Mouse (Mus musculus): Measurements from ENCODE around the gene Elmo3. TPM values are rescaled to one million over a fixed set of nuclear protein-coding genes. Genes with fewer than 3 reads are reported as not detected.
A peak's percentile ranks its signal among the peaks of the same experiment; 100 is the strongest.

Elmo3 gene
- polyA plus RNA-seq, 1 experiment from 2014 or later: 1.6 TPM

DNA sequence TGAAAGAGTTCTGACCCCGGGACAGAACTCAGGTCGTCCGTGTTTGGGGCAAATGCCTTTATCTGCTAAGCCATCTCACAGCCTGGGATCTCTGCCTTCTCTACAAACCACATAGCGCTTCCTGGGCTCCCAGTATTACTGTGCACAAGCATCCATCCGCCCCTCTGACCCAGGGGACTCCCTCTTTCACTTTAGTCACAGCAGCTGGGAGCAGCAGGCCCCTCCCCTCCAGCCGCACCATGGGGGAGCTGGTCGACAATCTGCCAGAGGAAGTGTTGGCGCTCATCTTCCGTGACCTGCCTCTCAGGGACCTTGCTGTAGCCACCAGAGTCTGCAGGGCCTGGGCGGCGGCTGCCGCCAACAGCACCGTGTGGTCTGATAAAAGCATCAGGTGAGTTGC lies 38.6 kb upstream of the Elmo3 start:
- H3K4me3 ChIP-seq: no peak overlapping the region
- H3K27ac ChIP-seq: no peak overlapping the region
- H3K36me3 ChIP-seq: no peaks in the 10 kb centered on the region
- ATAC-seq (ENCODE audit: low FRiP score): no peak
- no peak overlapping the region for H3K9ac ChIP-seq
- H3K9me3 ChIP-seq: peaks cover 5% of the 10 kb centered on the region; the same call in 1 of the 2 replicates
- H3K27me3 ChIP-seq: peaks cover 96% of the 10 kb centered on the region
- no peak overlapping the region for H3K4me2 ChIP-seq
- H3K4me1 ChIP-seq (replicated peaks): peaks cover 46% of the 10 kb centered on the region
- 10% methylated on average over 13 of the region's 13 CpGs for whole genome bisulfite sequencing

DNA sequence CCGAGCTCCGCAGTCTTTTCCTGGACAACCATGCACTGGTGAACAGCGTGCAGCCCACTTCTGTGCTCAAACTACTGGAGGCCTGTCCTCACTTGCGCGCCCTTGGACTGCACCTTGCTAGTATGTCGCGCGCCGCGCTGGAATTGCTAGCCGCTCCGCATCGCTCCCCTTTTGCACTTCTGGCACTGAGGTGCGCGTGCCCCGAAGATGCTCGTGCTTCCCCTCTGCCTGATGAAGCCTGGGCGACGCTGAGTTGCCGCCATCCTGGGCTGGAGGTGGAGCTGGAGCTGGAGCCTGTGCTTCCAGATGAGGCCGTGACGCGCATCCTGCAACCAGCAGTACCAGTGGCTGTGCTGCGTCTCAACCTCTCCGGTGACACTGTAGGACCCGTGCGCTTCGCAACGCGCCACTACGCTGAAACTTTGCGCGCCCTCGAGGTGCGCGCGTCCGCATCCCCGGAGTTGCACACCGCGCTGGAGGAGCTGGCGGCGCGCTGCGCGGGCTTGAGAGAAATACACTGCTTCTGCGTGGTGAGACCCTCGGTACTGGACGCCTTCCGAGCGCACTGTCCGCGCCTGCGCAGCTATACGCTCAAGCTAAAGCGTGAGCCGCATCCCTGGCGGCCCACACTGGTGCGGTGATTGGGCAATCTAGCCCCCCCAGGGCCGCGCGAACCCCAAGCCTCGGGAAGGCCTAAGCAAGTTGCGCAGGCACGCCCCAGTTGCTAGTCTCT lies 36.9 kb upstream of the Elmo3 start:
- Histone ChIP-seq H3K4me2 (peak overlapping the region; percentile 72), H3K4me3 (peak overlapping the region; percentile 51), H3K27ac (peak overlapping the region; percentile 64), H3K9ac (peak overlapping the region; percentile 65), H3K36me3 (no peaks in the 10 kb centered on the region), H3K27me3 (peaks cover 99% of the 10 kb centered on the region), H3K9me3 (peaks cover 5% of the 10 kb centered on the region; the same call in 1 of the 2 replicates), H3K4me1 (replicated peaks) (peaks cover 46% of the 10 kb centered on the region)
- under 1% methylated on average over 65 of the region's 65 CpGs for WGBS
- peak; percentile 88 for ATAC-seq (ENCODE audit: low FRiP score)

DNA sequence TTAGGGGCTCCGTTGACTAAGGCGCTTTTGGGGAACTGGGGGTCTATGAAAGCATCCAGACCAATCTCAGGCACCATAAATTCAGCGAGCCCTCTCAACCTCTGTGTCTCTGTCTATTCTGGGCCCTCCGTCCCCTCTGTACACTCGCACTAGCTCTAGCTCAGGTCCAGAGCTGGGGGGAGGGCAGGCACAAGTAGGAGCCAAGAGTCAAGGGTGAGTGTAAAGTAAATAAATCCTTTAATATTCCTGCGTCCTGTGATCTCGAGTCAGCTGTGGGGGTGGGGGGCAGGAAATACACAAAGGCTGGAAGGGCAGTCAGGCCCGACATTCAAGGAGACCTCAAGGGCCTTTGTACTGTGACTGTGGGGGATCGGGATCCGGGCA lies 36.3 kb upstream of the Elmo3 start:
- Histone ChIP-seq H3K4me3 (peak overlapping the region; percentile 51), H3K9ac (peak overlapping the region; percentile 65), H3K9me3 (peaks cover 5% of the 10 kb centered on the region; the same call in 1 of the 2 replicates), H3K4me2 (peak overlapping the region; percentile 72), H3K27me3 (peaks cover 99% of the 10 kb centered on the region), H3K4me1 (replicated peaks) (peaks cover 44% of the 10 kb centered on the region), H3K36me3 (no peaks in the 10 kb centered on the region), H3K27ac (no peak overlapping the region; the same call in none of the 2 replicates)
- WGBS: 1% methylated on average over 10 of the region's 10 CpGs
- ATAC-seq (ENCODE audit: low FRiP score): peak; percentile 47

DNA sequence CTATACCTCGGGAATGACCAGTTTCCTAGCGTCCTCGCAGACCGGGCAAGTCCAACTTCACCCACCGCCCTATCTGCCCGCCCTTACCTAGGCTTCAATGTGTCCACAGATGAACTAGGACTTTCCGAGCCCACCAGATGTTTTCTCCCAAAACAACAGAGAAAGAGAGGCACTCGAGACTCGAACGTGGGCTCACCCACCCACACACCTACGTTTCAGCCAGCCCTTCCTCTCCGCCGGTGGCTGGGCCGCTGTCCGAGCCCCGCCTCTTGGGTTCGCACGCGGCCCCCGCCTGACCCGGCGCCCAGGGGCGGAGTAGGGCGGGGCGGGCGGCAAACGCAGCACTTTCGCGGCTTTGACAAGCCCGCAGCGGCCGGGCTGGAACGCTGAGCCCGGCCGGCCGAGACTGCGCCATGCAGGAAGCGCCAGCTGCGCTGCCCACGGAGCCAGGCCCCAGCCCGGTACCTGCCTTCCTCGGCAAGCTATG lies 35.9 kb upstream of the Elmo3 start, which contains the start of gene Hsf4:
Hsf4 (plus strand) TSS at position 341 of the 487 bp plus-strand sequence.
- peaks cover 41% of the 10 kb centered on the region for H3K4me1 ChIP-seq (replicated peaks)
- no peaks in the 10 kb centered on the region for H3K36me3 ChIP-seq
- peak within 1 kb of the TSS; percentile 64 for H3K27ac ChIP-seq
- H3K4me3 ChIP-seq: peak within 1 kb of the TSS; percentile 51
- H3K4me2 ChIP-seq: peak within 1 kb of the TSS; percentile 72
- no peak for ATAC-seq (ENCODE audit: low FRiP score)
- peaks cover 5% of the 10 kb centered on the region; the same call in 1 of the 2 replicates for H3K9me3 ChIP-seq
- H3K9ac ChIP-seq: peak within 1 kb of the TSS; percentile 65
- peaks cover 99% of the 10 kb centered on the region for H3K27me3 ChIP-seq
- under 1% methylated on average over 42 of the region's 42 CpGs for WGBS

DNA sequence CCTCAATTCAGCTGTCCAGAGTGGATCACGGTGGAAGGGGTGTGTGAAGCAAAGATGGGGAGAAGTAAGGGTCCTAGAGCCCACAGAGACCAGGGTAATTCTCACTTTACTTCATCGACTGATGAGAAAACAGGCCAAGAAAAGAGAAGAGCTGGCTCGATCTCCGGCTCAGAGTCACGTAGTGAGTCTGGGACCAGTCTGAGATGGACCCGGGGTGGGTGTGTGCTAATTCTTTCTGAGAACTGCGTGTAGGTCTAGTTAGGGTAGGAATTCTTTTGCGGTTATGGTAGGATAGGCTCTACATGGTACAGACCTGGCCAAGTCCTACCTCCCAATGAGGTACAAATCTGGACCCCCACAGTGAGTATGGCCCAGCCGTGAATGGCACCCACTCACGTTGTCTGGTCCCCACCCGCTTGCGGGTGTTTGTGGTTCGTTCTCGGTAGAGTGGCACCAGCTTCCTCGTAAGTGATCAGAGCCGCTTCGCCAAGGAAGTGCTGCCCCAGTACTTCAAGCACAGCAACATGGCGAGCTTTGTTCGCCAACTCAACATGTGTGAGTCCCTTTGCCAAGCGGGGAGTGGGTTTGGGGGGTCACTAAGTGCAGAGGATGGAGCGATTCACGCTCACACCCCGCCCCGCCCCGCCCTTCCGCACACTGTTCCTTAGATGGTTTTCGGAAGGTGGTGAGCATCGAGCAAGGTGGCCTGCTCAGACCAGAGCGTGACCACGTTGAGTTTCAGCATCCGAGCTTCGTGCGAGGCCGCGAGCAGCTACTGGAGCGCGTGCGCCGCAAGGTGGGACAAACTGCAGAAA lies 35.1 kb upstream of the Elmo3 start:
- 3% methylated on average over 39 of the region's 39 CpGs for WGBS
- H3K4me3 ChIP-seq: peak overlapping the region; percentile 51

DNA sequence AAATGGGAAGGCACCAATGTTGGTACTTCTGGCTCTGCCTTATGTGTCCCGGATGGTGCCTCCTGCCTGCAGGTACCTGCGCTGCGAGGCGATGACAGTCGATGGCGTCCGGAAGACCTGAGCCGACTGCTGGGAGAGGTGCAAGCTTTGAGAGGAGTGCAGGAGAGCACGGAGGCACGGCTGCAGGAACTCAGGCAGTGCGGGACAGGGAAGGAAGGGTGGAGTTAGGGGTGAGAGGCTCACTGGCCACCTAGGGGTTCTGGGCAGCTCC lies 34.5 kb upstream of the Elmo3 start:
- H3K4me3 ChIP-seq: peak overlapping the region; percentile 51
- no peak overlapping the region for H3K27ac ChIP-seq
- 2% methylated on average over 11 of the region's 11 CpGs for WGBS
- peak overlapping the region; percentile 72; the same call in 1 of the 2 replicates for H3K4me2 ChIP-seq
- peaks cover 41% of the 10 kb centered on the region for H3K4me1 ChIP-seq (replicated peaks)
- H3K9ac ChIP-seq: peak overlapping the region; percentile 24
- peaks cover 99% of the 10 kb centered on the region for H3K27me3 ChIP-seq
- H3K36me3 ChIP-seq: no peaks in the 10 kb centered on the region
- ATAC-seq (ENCODE audit: low FRiP score): no peak
- peaks cover 5% of the 10 kb centered on the region; the same call in 1 of the 2 replicates for H3K9me3 ChIP-seq

More for the DNA sequence above, 35.1 kb upstream of the Elmo3 start:
- Histone ChIP-seq H3K27me3 (peaks cover 99% of the 10 kb centered on the region), H3K4me1 (replicated peaks) (peaks cover 36% of the 10 kb centered on the region), H3K9ac (peak overlapping the region; percentile 65), H3K4me2 (peak overlapping the region; percentile 72), H3K36me3 (no peaks in the 10 kb centered on the region), H3K27ac (no peak overlapping the region), H3K9me3 (peaks cover 5% of the 10 kb centered on the region; the same call in 1 of the 2 replicates)
- ATAC-seq (ENCODE audit: low FRiP score): no peak

DNA sequence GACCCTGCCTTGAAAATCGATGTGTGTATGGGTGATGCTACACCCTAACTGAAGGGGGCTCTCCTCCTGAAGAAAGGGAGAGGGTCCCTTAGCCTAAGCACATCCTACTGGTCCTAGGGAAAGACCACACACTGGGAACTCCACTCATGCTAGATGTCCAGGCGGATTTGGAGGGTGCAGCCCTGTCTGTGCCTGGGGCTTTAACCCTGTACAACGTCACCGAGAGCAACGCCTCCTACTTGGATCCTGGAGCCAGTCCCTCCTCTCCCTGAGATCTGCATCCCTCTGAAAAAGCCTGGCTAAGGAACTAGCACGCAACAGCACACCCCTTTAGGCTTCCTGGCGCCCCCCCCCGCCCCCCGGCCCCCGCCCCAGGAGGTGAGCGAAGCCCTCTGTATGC lies 30.0 kb upstream of the Elmo3 start:
- H3K4me1 ChIP-seq (replicated peaks): peaks cover 33% of the 10 kb centered on the region
- H3K9me3 ChIP-seq: no peaks in the 10 kb centered on the region
- H3K4me3 ChIP-seq: no peak overlapping the region
- H3K9ac ChIP-seq: no peak overlapping the region
- WGBS: 8% methylated on average over 10 of the region's 11 CpGs
- no peak for ATAC-seq (ENCODE audit: low FRiP score)
- peaks cover 12% of the 10 kb centered on the region for H3K36me3 ChIP-seq
- H3K27me3 ChIP-seq: peaks cover 99% of the 10 kb centered on the region
- H3K4me2 ChIP-seq: peak overlapping the region; percentile 74
- no peak overlapping the region for H3K27ac ChIP-seq

DNA sequence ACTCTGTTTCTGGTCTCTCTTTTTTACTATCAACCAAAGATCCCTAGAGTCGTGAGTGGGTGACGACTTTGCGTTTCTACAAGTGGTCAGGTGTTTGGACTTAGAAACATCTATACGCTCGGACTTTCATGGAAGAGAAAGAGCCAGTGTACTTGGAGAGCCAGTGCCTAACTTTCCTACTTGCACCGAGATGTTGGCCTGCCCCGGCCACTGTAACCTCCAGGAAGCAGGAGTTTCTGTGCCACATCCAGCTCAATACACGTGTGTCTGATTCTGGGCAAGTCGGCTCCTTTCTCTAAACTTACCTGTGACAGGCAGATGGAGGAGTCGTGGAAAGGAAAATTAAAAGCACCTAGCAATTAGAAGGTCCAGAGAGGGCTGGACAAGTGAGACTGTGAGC lies 29.6 kb upstream of the Elmo3 start, which contains the start of gene Nol3:
Nol3 (plus strand) TSS at position 301 of the 400 bp plus-strand sequence.
- Histone ChIP-seq H3K27ac (no peak within 1 kb of the TSS), H3K36me3 (peaks cover 16% of the 10 kb centered on the region), H3K9me3 (no peaks in the 10 kb centered on the region), H3K4me2 (peak within 1 kb of the TSS; percentile 74), H3K4me1 (replicated peaks) (peaks cover 29% of the 10 kb centered on the region), H3K4me3 (peak within 1 kb of the TSS; percentile 42), H3K27me3 (peaks cover 99% of the 10 kb centered on the region), H3K9ac (peak within 1 kb of the TSS; percentile 63)
- 4% methylated on average over 10 of the region's 10 CpGs for WGBS
- no peak for ATAC-seq (ENCODE audit: low FRiP score)

DNA sequence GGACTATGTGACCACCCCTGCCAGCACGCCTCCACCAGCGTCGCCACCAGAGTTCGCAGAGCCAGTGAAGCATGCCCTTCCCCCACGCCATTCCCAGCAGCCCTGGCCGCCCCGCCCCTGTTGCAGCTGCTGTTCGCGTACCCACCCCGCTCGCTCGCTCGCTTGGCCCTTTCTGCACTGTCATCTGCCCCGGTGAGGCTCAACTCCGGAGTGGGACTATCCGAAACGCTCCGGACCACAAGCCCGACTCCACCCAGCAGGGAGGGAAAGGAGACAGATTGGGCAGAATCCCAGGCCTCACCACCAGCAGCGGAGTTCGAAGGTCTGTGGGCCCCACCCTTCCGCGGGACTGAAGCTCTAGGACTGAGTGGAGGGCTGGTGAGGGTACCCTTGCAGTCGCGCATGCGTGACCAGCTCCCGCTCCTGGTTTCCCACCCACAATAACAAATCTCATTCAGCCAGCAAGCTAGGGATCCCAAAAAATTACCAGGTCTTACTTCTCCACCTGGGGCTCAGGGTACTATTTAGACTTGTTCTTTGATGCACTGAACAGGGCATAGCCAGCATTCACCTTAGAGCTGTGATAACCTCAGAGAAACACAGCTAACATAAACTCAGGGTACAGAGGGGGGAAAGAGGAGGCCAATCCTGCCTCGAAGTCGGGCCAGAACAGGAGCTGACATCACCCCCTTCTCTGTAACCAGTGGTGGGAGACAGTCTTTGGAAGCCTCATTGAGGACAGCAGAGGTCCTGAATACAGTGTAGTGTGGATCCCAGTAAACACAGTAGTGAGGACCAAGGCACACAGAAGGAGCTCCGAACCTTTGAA lies 28.9 kb upstream of the Elmo3 start:
- H3K36me3 ChIP-seq: peaks cover 19% of the 10 kb centered on the region
- ATAC-seq (ENCODE audit: low FRiP score): peak; percentile 59
- H3K4me3 ChIP-seq: peak overlapping the region; percentile 42
- WGBS: 3% methylated on average over 30 of the region's 30 CpGs
- peak overlapping the region; percentile 74 for H3K4me2 ChIP-seq
- peaks cover 27% of the 10 kb centered on the region for H3K4me1 ChIP-seq (replicated peaks)
- peaks cover 95% of the 10 kb centered on the region for H3K27me3 ChIP-seq
- H3K27ac ChIP-seq: no peak overlapping the region
- H3K9me3 ChIP-seq: no peaks in the 10 kb centered on the region
- H3K9ac ChIP-seq: peak overlapping the region; percentile 63

DNA sequence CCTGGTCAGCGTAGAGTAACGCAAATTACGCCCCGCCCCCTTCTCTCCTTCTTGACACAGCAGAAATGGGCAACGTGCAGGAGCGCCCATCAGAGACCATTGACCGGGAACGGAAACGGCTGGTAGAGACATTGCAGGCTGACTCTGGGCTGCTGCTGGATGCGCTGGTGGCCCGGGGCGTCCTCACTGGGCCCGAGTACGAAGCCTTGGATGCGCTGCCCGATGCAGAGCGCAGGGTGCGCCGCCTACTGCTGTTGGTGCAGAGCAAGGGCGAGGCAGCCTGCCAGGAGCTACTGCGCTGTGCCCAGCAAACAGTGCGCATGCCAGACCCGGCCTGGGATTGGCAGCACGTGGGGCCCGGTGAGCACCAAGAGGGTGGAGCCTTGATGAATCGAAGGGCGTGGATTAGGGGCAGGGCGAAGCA lies 26.5 kb upstream of the Elmo3 start:
- H3K9ac ChIP-seq: peak overlapping the region; percentile 64
- H3K4me3 ChIP-seq: peak overlapping the region; percentile 22
- WGBS: 3% methylated on average over 28 of the region's 28 CpGs
- H3K9me3 ChIP-seq: no peaks in the 10 kb centered on the region
- peaks cover 33% of the 10 kb centered on the region for H3K4me1 ChIP-seq (replicated peaks)
- H3K36me3 ChIP-seq: peaks cover 44% of the 10 kb centered on the region
- H3K27ac ChIP-seq: no peak overlapping the region
- ATAC-seq (ENCODE audit: low FRiP score): peak; percentile 47
- H3K27me3 ChIP-seq: peaks cover 82% of the 10 kb centered on the region
- peak overlapping the region; percentile 48 for H3K4me2 ChIP-seq

DNA sequence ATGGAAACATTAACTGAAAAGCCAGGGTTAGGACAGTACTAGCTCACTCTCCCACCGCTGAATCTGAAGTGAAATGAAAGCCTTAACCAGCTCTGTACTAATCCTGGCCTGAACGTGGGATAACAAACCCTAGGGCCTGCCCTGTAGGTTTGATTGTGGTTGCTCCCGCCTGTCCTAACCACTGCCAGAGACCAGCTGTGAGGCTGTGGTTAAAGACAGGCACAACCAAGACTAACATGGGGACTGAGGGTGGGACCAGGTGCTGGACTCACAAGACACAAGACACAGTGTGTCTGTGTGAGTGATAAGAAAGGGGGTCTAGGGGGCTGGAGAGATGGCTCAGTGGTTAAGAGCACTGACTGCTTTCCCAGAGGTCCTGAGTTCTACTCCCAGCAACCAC lies 24.8 kb upstream of the Elmo3 start:
- Histone ChIP-seq H3K36me3 (peaks cover 56% of the 10 kb centered on the region), H3K27me3 (peaks cover 66% of the 10 kb centered on the region)
- 76% methylated on average over 3 of the region's 3 CpGs for WGBS

More for the DNA sequence above, 24.8 kb upstream of the Elmo3 start:
- Histone ChIP-seq H3K4me3 (no peak overlapping the region), H3K4me1 (replicated peaks) (peaks cover 41% of the 10 kb centered on the region), H3K4me2 (no peak overlapping the region), H3K27ac (no peak overlapping the region), H3K9ac (no peak overlapping the region), H3K9me3 (no peaks in the 10 kb centered on the region)
- no peak for ATAC-seq (ENCODE audit: low FRiP score)

Data from hindbrain, embryonic 13.5 days (tissue).